Mouse (Mus musculus) liver, adult 2 months (tissue): ENCODE data around the gene Nfam1. TPM values are rescaled to one million over a fixed set of nuclear protein-coding genes. Genes with fewer than 3 reads are reported as not detected.

ENCODE experiments used
- DNase-seq: peaks from one replicate; pipeline ENCODE4 v3.0.0-alpha.2; 2011; ENCODE audit warnings: low read depth, low spot score; ENCODE audit errors: extremely low read depth
- H3K27ac ChIP-seq: fragments of 200-500 bp; replicated peaks from 2 replicates; pipeline ENCODE4 v1.5.1; 2012; ENCODE audit warnings: low read depth, mild to moderate bottlenecking, control low read depth, inconsistent platforms, low read length; ENCODE audit not compliant: insufficient read depth
- H3K27me3 ChIP-seq: fragments of 200-500 bp; 2 replicates; pipeline ENCODE4 v1.6.1; 2012; ENCODE audit warnings: mild to moderate bottlenecking, moderate library complexity, low read length, inconsistent platforms; ENCODE audit not compliant: control insufficient read depth, insufficient read depth
- H3K36me3 ChIP-seq: fragments of 200-500 bp; 2 replicates; pipeline ENCODE4 v1.6.1; 2012; ENCODE audit warnings: low read length, inconsistent platforms; ENCODE audit not compliant: control insufficient read depth, insufficient read depth
- H3K4me1 ChIP-seq: fragments of 200-500 bp; 2 replicates; pipeline ENCODE4 v1.6.1; 2011; ENCODE audit warnings: low read length; ENCODE audit not compliant: control insufficient read depth, insufficient read depth
- H3K4me3 ChIP-seq: fragments of 200-500 bp; 2 replicates; pipeline ENCODE4 v1.5.1; 2011; ENCODE audit warnings: low read depth, mild to moderate bottlenecking, control low read depth, low read length, moderate library complexity; ENCODE audit not compliant: insufficient read depth
- H3K79me2 ChIP-seq: fragments of 200-500 bp; 2 replicates; pipeline ENCODE4 v1.6.1; 2012; ENCODE audit warnings: inconsistent platforms, mild to moderate bottlenecking, low read length, moderate library complexity; ENCODE audit not compliant: control insufficient read depth, insufficient read depth
- H3K9ac ChIP-seq: fragments of 200-500 bp; 2 replicates; pipeline ENCODE4 v1.6.1; 2012; ENCODE audit warnings: low read depth, mild to moderate bottlenecking, control low read depth, inconsistent platforms, low read length
- CTCF ChIP-seq: fragments of 200-500 bp; IDR thresholded peaks from 2 replicates; pipeline ENCODE4 v1.5.1; 2011; ENCODE audit warnings: low read depth, low read length, control low read depth
- POLR2A ChIP-seq: fragments of 200-500 bp; IDR thresholded peaks from 2 replicates; pipeline ENCODE4 v1.6.1; 2011; ENCODE audit warnings: low read length, control low read depth; ENCODE audit not compliant: insufficient read depth; ENCODE audit errors: extremely low read depth
- WGBS: fragments of 180-500 bp; shearing (Covaris S2); methylation state at CpG from one replicate; pipeline ENCODE4 v1.1.7; 2018; 5-methylcytosine and 5-hydroxymethylcytosine counted together
- polyA plus RNA-seq: library from polyadenylated mRNA; depleted of rRNA; stranded (reverse); fragments of >200 nt; gene quantifications from 2 replicates; pipeline ENCODE4 v1.2.3, GENCODE M21; 2012
- total RNA-seq: library from RNA; depleted of rRNA; stranded (reverse); fragments of >200 nt; gene quantifications from 2 replicates; pipeline ENCODE4 v1.2.3, GENCODE M21; 2014

Nfam1 gene
- total and polyA plus RNA-seq, 2 experiments, result 1.1 to 3.2 TPM

DNA sequence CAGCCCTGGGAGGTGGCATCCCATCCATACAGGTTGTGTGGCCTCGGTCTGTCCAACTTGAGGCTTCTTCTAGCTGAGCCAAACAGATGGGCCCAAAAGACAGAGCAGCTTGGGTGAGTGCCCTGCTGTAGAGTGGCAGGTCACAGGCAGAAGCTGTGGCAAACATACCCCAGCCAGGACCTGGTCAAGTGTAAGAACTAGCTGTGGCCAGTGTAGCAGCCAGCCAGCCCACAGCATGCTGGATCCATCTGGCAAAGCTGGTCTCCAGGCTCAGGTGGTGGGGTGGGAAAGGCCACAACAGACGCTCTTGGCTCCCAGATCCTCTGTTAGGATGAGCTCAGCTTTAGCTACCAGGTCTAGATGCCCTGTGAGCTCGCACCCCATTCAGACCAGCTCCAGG lies 76.8 kb downstream of the Nfam1 start:
- Histone ChIP-seq H3K4me3 (no peak overlapping the region), H3K79me2 (no peaks in the 10 kb centered on the region), H3K9ac (no peak overlapping the region), H3K27me3 (peaks cover 6% of the 10 kb centered on the region; the same call in 1 of the 2 replicates), H3K27ac (no peak overlapping the region), H3K36me3 (no peaks in the 10 kb centered on the region), H3K4me1 (no peaks in the 10 kb centered on the region)
- DNase-seq, result no peak
- TF ChIP-seq CTCF, result no peak
- TF ChIP-seq POLR2A, result no peak
- 93% methylated on average over 3 of the region's 3 CpGs for WGBS

- WGBS, result 81% methylated on average over 8 of the region's 8 CpGs
- Histone ChIP-seq H3K27ac (no peak overlapping the region), H3K4me3 (no peak overlapping the region), H3K9ac (no peak overlapping the region), H3K79me2 (no peaks in the 10 kb centered on the region), H3K36me3 (no peaks in the 10 kb centered on the region), H3K4me1 (no peaks in the 10 kb centered on the region), H3K27me3 (no peaks in the 10 kb centered on the region)
- no peak for DNase-seq
- TF ChIP-seq POLR2A (no peak), CTCF (no peak)
These were observed 77.8 kb downstream of the Nfam1 start for GRCm38 (mm10) chr15:82955286-82955685.

- Histone ChIP-seq H3K9ac (no peak overlapping the region), H3K36me3 (no peaks in the 10 kb centered on the region), H3K4me3 (no peak overlapping the region), H3K27me3 (no peaks in the 10 kb centered on the region), H3K79me2 (no peaks in the 10 kb centered on the region), H3K27ac (no peak overlapping the region), H3K4me1 (no peaks in the 10 kb centered on the region)
- DNase-seq, result no peak
- WGBS, result 69% methylated on average over 5 of the region's 5 CpGs
- TF ChIP-seq POLR2A, result no peak
- TF ChIP-seq CTCF, result no peak
These were observed 79.1 kb downstream of the Nfam1 start for GRCm38 (mm10) chr15:82954034-82954433.

DNA sequence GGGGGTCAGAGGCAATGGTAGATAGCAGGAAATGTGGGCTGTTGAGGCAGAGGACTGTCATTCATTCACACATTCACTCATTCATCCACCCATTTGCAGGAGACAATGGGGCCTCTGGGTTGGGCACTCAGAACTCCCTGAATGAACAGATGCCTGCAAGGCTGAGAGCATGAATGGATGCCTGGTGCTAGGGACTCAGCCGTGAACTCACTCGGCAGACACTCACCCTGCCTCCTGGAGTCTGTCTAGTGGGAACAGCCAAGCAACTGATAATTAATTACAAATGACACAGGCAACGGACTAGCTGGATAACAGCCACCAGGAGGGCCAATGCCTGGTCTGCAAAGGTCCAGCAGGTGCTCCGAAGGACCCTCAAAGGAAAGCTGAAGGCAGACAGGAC lies 80.0 kb downstream of the Nfam1 start:
- WGBS, result 64% methylated on average over 4 of the region's 4 CpGs
- H3K9ac ChIP-seq, result no peak overlapping the region
- no peak overlapping the region for H3K4me3 ChIP-seq
- no peaks in the 10 kb centered on the region for H3K79me2 ChIP-seq
- H3K36me3 ChIP-seq, result no peaks in the 10 kb centered on the region
- TF ChIP-seq CTCF, result no peak
- TF ChIP-seq POLR2A, result no peak
- no peaks in the 10 kb centered on the region for H3K27me3 ChIP-seq
- H3K4me1 ChIP-seq, result no peaks in the 10 kb centered on the region
- no peak for DNase-seq
- H3K27ac ChIP-seq, result no peak overlapping the region

- Histone ChIP-seq H3K36me3 (no peaks in the 10 kb centered on the region), H3K4me3 (no peak overlapping the region), H3K79me2 (no peaks in the 10 kb centered on the region), H3K27me3 (no peaks in the 10 kb centered on the region), H3K9ac (no peak overlapping the region), H3K4me1 (no peaks in the 10 kb centered on the region), H3K27ac (no peak overlapping the region)
- 40% methylated on average over 20 of the region's 20 CpGs for WGBS
- no peak for TF ChIP-seq POLR2A
- no peak for TF ChIP-seq CTCF
- DNase-seq, result no peak
These were observed 80.8 kb downstream of the Nfam1 start for GRCm38 (mm10) chr15:82952292-82952705.

DNA sequence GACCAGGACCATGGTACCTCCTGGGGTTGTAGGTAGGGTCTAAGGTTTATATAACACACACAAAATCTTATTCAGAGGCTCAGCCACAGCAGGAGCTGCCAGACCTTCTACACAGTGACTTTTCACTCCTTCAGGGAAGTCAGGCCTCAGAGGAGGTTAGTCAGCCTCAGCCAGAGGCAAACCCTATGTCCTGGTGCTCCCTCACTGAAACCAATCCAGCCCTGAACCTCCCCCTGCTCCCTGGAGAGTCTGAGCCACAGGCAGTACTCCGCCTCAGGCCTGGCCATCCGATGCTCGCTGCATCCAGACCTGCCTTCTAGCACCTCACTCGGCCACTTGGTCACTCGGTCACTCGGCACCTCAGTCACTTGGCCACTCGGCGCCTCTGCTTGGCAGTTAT lies 82.9 kb downstream of the Nfam1 start:
- TF ChIP-seq POLR2A, result no peak
- TF ChIP-seq CTCF, result no peak
- 76% methylated on average over 8 of the region's 8 CpGs for WGBS
- no peak overlapping the region for H3K9ac ChIP-seq
- no peaks in the 10 kb centered on the region for H3K4me1 ChIP-seq
- H3K27ac ChIP-seq, result no peak overlapping the region
- no peaks in the 10 kb centered on the region for H3K36me3 ChIP-seq
- H3K4me3 ChIP-seq, result no peak overlapping the region
- H3K79me2 ChIP-seq, result no peaks in the 10 kb centered on the region
- DNase-seq, result no peak
- H3K27me3 ChIP-seq, result no peaks in the 10 kb centered on the region
